Mouse (Mus musculus) ES-E14 (cell line): ENCODE results near the gene Flrt1.

Source experiments
- HCFC1 ChIP-seq: IDR thresholded peaks from 2 replicates; pipeline ENCODE4 v1.6.1; 2012; ENCODE audit warnings: low read length, inconsistent platforms, borderline replicate concordance; ENCODE audit not compliant: insufficient read depth
- MAFK ChIP-seq: IDR thresholded peaks from 2 replicates; pipeline ENCODE4 v1.6.1; 2014; ENCODE audit warnings: mild to moderate bottlenecking, low read depth, low read length, inconsistent platforms; ENCODE audit not compliant: insufficient read depth
- ZC3H11A ChIP-seq: IDR thresholded peaks from 2 replicates; pipeline ENCODE4 v1.6.1; 2012; ENCODE audit warnings: low read depth, mild to moderate bottlenecking, inconsistent platforms, low read length, borderline replicate concordance
- ZNF384 ChIP-seq: IDR thresholded peaks from 2 replicates; pipeline ENCODE4 v1.6.1; 2012; ENCODE audit warnings: low read depth, low read length, inconsistent platforms

DNA sequence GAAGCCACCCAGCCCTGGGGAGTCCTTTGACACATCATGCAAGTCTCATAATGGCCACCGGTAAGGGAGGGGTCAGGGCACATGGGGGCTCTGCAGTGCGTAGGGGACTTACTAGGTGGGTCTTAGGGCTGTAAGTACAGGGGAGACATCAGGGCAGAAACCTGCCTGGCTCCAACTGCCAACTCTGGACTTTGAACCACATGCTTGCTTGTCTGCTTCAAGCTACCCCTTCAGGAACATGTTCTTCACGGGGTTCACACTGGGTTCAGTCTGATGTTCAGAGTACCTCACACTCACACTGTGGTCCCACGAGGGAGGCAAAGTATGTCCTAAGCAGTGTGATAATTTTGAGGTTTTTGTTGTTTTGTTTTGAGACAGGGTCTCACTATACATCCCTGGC is 33.8 kb upstream of the Flrt1 start:
- TF ChIP-seq HCFC1 (no peak), ZNF384 (no peak), MAFK (no peak), ZC3H11A (no peak)
